Mouse (Mus musculus) layer of hippocampus, adult 8-10 months (tissue): ENCODE measurements at regions not wholly inside any gene's neighbourhood (a gene's known extent, or its start where the extent isn't known, plus 50 kb on each side); places are given as distances from the start of the nearest gene placed in this dataset.

Experiments
- DNase-seq, 2 experiments: peaks; one replicate each; pipeline ENCODE4 v3.0.0; 2022; ENCODE audit warnings: low spot score in 2 of 2

- peak; percentile 64 to 70 for DNase-seq
Observed at GRCm38 (mm10) chr12:16145621-16146020, 328.9 kb upstream of the Trib2 start.

- DNase-seq, result peak; percentile 26 to 59
Observed at GRCm38 (mm10) chr12:16141193-16141592, 324.5 kb upstream of the Trib2 start.

GRCm38 (mm10) chr12:16140511-16141110 is 323.9 kb upstream of the Trib2 start:
- no peak for DNase-seq

DNA sequence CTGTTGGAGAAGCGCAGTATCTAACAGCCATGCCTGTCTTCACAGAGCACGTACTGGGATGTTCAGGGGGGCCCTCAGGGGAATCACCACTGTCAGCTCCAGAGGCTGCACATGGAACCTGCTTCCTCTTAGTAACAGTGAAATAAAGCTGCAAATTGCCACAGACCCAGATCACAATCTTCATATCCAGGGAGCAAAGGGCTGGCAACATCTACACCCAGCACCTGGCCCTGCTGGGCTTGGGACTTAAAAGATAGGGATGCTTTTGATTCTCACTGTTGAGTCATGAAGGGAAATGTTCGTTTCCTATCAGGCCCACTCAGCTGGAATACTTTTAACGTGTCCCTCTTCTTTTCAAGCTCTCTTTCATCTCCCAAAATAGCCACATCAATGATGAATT is 322.4 kb upstream of the Trib2 start:
- DNase-seq, result no peak

GRCm38 (mm10) chr12:16137801-16138200 is 321.1 kb upstream of the Trib2 start:
- DNase-seq, result no peak

GRCm38 (mm10) chr12:16136214-16136671 is 319.5 kb upstream of the Trib2 start:
- DNase-seq, result no peak

DNA sequence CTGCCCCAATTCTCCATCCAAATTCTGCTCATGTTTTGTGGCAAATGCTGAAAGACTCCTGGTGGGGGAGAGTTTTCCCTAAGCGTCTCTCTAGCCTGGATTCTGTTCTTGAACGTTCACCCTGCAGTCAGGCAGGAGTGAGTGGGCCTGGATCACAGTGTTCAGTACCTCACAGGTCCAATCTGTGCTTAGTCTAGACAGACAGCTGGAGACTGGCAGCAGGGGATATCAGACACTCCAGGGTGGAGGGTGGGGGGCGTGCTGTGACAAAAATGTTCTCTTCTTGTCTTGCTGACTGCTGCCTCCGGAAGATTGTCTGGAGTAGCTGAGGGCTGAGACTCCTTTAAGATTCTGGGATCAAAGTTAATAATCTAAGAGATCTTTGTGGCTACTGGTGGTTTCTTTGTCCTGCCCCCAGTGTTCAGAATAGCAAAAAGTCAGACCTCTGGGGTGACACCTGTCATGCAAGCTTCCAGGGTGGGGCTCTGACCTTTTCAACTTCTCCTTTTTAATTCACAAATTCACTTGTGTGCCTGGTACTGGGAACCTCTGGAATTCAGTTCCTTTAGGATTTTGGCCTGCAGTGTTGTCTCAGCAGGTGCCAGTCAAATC is 319.0 kb upstream of the Trib2 start:
- peak; percentile 42 to 61 for DNase-seq

- DNase-seq, result no peak
Observed at GRCm38 (mm10) chr12:16134446-16134845, 317.7 kb upstream of the Trib2 start.

- no peak for DNase-seq
Observed at GRCm38 (mm10) chr12:16133253-16133652, 316.5 kb upstream of the Trib2 start.

GRCm38 (mm10) chr12:16131740-16132077 is 315.0 kb upstream of the Trib2 start:
- no peak for DNase-seq

GRCm38 (mm10) chr12:16131028-16131739 is 314.5 kb upstream of the Trib2 start:
- no peak for DNase-seq

GRCm38 (mm10) chr12:16130605-16131004 is 313.9 kb upstream of the Trib2 start:
- DNase-seq, result no peak

DNA sequence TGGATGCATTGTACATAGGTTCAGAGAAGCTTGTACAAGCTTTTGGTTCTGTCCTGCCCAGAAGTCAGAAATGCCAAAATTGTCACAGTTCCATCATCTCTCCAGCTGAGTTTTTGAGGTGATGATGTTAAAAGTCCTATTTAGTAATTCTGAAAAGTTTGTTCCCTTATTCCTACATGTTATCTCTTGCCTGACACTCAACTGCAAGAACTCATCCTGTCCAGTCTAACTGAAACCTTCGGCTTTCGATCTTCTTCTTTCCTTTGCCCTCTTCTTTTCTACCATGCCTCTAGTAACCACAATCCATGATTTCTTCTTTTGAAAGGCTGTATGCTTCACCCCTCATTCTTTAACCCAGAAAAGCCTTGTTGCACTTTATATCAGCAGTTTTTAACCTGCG is 313.2 kb upstream of the Trib2 start:
- DNase-seq, result no peak

DNA sequence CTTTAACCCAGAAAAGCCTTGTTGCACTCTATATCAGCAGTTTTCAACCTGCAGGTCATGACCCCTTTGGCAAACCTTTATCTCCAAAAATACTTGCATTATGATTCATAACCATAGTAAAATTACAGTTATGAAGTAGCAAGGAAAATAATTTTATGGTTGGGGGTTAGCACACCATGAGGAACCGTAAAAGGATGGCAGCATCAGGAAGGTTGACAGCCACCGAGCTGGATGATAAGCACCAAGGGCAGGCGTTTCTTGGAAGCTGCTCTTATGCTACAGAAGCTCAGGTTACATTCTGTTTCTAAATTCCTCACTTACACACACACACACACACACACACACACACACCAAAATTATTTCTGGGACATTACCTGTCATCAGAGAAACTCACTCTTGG is 312.5 kb upstream of the Trib2 start:
- DNase-seq, result no peak

DNA sequence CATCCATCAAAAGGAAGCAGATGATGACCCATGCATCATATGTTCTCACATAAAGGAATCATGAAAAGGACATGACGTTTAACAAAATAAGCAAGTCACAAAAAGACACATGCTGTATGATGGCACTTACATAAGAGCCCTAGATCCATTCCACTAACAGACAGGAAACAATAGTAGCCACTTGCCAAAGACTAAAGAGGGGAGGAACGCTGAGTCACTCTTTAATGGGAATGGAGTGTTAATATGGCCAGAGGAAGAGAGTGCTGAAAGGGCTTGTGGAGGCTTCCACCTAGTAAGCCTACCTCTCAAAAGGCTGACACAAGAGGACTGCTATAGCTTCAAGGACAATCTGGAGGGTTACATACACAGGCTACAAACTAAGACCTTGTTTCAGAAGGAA is 308.2 kb upstream of the Trib2 start:
- DNase-seq, result no peak

DNA sequence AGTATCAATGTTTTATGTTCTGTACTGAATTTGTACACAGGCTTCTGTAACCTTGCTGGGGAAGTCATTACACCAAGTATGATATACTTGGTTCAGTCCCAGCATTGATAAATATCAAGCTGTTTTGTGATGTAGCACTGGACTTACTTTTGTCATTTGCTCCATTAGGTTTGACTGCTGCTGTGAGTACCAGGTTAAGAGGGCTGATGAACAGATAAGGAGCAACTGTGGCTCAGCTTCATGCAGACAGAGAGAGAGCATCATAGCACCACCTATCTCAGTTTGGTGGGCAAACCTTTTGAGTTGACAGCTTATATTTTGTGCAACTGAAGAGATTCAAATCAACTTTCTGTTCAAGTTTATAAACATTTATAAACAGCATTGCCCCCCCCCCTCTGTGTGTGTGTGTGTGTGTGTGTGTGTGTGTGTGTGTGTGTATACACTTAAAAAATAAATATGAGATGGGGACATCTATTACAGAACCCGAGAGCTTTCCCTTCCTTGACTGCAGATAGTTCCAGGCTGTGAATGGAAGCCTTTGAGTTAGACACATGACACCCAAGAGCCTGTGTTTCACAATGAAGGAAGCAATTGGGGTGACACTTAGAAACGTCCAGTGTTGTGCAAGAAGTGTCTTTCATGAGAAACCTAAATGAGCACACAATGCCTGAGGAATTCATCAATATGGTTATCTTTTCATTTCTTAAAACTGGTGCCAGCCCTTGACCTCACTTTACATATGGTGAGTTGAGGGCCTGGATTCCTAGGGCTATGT is 305.8 kb upstream of the Trib2 start:
- DNase-seq, result no peak

DNA sequence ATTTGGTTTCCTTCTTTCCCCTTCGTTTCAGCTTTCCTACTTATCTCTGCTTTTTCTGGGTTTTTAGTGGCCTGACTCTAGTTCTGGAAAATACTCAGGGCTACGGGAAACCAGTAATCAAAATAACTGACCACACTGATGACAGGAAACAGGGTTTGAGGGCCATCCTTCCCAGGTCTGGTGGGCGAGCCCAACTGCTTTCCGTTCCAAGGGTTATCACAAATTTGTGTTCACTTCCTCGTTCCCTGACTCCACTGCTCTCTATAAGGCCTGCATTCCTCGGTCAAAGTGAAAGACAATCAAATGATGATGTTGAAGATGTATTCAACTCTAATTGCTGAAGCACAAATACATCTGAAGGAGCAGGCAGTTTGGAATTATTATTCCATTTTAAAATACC is 305.1 kb upstream of the Trib2 start:
- no peak for DNase-seq

GRCm38 (mm10) chr12:16118710-16119109 is 302.0 kb upstream of the Trib2 start:
- no peak for DNase-seq

GRCm38 (mm10) chr12:16106946-16107345 is 290.2 kb upstream of the Trib2 start:
- no peak for DNase-seq

GRCm38 (mm10) chr12:16098840-16099239 is 282.1 kb upstream of the Trib2 start:
- no peak for DNase-seq

DNA sequence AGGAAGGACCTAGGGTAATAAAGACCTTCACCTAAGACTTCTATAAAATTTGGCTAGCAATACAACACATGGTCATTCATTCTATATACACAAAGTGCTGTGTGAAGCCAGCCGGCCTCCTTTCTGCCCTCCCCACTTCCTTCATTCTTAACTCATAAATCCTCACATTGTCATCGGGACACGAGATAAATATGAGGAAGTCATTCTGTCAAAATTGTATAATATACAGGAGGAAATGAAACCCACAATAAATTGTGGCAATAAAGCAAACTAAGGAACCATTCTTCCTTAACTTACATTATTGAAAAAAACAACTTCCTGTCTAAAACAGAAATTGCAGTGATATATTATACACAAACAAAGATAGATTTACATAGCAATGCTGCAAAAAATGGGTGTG is 275.9 kb upstream of the Trib2 start:
- DNase-seq, result no peak

GRCm38 (mm10) chr12:16091336-16091735 is 274.6 kb upstream of the Trib2 start:
- DNase-seq, result no peak
